Mouse (Mus musculus): ENCODE results near the gene Ubox5.
"Not testable (repeated sequence)": the region's sequence is repeated elsewhere in the genome, so short reads cannot be mapped to it uniquely, and the experiment has no call there.

Gene Ubox5

DNA sequence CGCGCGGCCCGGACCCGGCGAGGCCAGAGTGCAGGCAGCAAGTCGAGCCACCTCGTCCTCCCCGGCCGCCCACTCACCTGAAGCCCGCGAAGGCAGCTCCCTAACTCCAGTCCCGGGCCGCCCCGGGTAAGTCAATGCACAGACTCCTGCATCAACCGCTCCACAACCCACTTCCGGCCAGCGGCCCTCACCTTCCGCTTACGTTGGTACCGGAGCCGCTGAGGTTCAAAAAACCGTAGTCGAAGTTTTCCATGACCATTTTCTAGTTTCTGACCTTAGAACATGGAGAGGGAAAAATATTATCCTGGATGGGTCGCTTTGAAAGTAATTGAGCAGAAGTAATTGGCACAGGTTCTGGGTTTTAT, at the start of gene Ubox5, which contains the start of gene Fastkd5:
Ubox5 (minus strand) TSS at position 200 of the 365 bp plus-strand sequence.
Fastkd5 (minus strand) TSS at position 189 of the 365 bp plus-strand sequence.
- peak; percentile 88 for DNase-seq (ENCODE audit: low read depth)

DNA sequence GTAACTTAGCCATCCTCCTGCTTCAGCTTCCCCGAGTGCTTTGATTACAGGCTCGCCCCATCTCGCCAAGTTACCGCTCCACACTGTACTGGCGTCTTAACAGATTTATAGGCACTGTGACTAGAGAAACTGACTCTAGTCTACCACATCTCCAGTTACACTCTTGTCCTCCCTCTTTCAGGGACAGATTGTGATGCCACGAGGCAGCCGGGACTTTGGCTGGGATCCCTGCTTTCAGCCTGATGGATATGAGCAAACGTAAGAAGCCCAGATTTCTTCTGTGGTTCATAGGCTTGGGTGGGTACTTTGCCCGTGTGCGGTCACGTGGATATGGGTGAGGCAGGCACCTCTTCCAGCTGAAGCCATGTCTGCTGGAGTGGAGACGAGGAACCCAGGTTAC, 49.3 kb upstream of the Ubox5 start:
- no peak for DNase-seq (ENCODE audit: low read depth)

DNA sequence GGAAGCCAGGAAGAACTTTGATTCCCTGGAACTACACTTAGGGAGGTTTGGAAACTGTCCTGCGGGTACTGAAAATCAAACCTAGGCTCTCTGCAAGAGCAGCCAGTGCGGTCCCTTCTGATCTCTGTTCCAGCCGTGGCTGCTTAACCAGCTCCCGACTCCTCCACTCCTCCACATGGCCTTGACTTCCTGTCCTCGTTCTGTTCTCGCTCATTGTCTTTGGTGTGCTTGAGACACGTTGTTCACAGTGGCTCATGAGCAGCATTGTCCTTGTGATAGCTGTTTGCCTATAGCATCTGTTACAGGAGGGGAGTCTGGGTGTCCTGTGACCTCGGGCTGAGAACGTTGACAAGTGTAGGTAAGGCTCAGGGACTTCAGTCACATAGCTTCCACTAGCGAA, 47.4 kb upstream of the Ubox5 start:
- no peak for DNase-seq (ENCODE audit: low read depth)

DNA sequence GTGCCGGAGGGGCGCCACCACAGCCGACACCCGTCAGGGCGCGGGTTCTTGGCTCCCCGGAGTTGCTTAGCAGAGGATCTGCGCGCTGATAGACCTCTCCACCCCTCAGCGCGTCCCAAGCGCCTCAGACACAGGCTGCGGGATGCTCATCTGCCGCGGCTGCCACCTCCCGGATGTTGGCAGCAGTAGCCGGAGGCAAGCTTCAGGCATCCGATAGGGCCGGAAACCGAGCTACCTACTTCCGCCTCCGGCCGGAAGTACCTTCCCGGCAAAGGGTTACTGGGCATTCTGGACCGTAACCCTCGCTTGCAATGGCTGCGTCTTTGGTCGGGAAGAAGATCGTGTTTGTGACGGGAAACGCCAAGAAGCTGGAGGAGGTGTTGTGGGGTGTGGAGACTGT, 37.7 kb upstream of the Ubox5 start, which contains the start of gene Itpa:
Itpa (plus strand) TSS at position 52 of the 400 bp plus-strand sequence.
- peak; percentile 88 for DNase-seq (ENCODE audit: low read depth)

GRCm38 (mm10) chr2:130664102-130664701, 34.4 kb upstream of the Ubox5 start, which contains the start of gene Ddrgk1:
Gene Ddrgk1 (minus strand): TSS chr2:130664659.
- peak; percentile 95 for DNase-seq (ENCODE audit: low read depth)

- DNase-seq (ENCODE audit: low read depth), result no peak
These were observed 33.5 kb upstream of the Ubox5 start for GRCm38 (mm10) chr2:130663342-130663741.

- no peak for DNase-seq (ENCODE audit: low read depth)
These were observed 28.7 kb upstream of the Ubox5 start for GRCm38 (mm10) chr2:130658530-130658929.

GRCm38 (mm10) chr2:130657541-130657940, 27.7 kb upstream of the Ubox5 start:
- no peak for DNase-seq (ENCODE audit: low read depth)

DNA sequence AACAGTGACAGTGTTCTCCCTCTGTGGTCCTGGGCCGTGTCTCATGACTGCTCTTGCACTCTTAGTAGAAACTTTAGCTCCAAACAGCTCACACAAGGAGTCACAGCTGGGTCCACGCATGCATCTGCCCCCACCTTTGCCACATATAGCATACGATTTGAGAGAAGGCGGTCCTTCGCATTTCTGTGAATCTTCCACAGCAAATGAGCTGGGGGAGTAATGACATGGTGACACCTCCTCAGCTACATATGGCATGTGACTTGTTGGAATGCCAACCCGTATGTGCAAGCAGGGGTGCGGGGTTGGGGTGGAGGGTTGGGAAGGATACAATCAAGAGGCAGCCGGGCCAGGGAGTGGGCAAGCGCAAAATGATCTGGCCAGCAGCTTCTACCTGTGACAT, 26.7 kb upstream of the Ubox5 start:
- DNase-seq (ENCODE audit: low read depth), result no peak

DNA sequence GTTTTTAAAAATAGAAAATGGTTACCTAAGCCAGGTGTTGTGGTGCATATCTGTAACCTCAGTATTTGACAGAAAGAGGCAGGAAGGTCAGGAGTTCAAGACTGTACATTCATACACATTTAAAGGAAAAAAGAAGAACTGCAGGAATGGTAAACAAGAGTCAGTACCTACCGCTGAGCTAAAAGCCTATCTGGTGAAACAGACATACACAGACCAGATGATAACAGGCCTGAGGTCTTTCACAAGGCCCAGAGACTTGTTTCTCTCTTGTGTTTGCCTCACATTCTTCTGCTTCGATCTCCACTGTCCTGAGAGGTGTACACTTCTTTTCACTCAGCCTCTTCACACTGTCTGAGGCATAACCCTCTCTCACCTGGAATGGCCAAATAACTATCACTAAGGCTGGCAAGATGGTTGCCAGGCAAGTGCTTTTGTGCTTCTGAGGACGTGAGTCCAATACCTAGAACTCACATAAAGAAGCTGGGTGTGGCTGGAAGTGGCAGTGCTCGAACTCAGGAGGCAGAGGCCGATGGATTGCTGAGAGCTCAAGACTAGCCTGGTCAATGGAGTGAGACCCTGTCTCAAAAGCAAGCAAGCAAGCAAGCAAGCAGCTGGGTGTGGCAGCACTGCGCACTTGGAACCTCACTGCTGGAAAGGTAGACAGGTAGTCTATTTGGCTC, 26.0 kb upstream of the Ubox5 start:
- DNase-seq (ENCODE audit: low read depth), result no peak

- DNase-seq (ENCODE audit: low read depth), result no peak
These were observed 23.9 kb upstream of the Ubox5 start for GRCm38 (mm10) chr2:130653760-130654159.

- DNase-seq (ENCODE audit: low read depth), result no peak
These were observed 23.5 kb upstream of the Ubox5 start for GRCm38 (mm10) chr2:130653303-130653702.

- not testable (repeated sequence) for DNase-seq (ENCODE audit: low read depth)
These were observed 19.2 kb upstream of the Ubox5 start for GRCm38 (mm10) chr2:130649028-130649427.

- DNase-seq (ENCODE audit: low read depth), result no peak
These were observed 15.4 kb upstream of the Ubox5 start for GRCm38 (mm10) chr2:130645198-130645597.

DNA sequence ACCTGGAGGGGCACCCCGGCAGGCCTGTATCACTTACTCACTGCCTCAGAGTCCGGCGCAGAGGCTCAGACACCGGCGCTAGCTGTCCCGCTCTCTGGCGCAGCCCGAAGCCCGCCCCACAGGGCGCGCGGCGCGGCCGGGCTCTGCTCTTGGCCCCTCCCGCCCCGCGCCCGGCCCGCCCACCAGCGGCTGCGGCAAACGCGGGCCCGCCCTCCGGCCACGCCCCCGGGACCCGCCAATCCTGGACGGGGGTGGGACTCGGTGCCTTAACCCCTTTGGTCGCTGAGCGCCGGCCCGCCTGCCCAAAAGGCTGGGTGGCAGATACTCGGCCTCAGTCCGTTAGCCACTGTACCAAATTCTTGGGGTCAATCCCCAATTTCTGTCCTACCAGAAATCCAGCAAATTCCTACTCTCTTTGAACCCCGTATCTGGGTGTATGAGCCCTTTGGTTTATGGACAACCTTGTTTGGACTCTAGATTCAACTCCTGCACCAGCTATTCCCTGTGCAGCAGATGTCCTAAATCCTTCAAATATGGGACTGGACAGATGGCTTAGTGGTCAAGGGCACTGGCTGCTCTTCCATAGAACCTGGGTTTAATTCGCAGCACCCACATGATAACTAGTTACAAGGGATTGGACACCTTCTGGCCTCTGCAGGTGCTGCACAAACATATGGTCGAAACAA, 13.0 kb upstream of the Ubox5 start, which contains the start of gene Lzts3:
Lzts3 (minus strand) TSS at position 120 of the 686 bp plus-strand sequence.
- peak; percentile 85 for DNase-seq (ENCODE audit: low read depth)

DNA sequence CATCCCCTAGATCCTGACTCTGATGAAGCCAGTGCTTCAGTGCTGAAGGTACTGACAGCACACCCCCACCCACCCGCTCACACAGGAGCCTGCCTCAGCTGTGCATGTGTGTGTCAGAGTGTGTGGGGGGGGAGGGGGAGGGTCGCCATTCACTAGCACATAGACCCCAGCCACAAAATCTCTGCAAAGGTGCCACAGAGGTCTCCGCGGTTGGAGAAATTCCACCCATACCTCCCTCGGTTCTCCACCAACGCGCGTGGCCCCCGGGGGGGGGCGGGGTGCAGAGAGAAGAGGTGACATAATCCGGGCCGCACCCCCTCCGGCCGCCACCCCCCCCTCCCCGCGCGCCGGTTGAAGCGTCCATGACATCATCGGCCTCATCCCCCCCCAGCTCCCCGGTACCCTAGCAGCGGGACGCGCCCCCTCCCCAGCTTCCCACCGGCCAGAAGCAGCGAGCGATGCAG, 12.4 kb upstream of the Ubox5 start:
- DNase-seq (ENCODE audit: low read depth), result peak; percentile 63

- no peak for DNase-seq (ENCODE audit: low read depth)
These were observed 11.7 kb upstream of the Ubox5 start for GRCm38 (mm10) chr2:130641351-130642025.

GRCm38 (mm10) chr2:130639276-130639675, 9.4 kb upstream of the Ubox5 start:
- no peak for DNase-seq (ENCODE audit: low read depth)

DNA sequence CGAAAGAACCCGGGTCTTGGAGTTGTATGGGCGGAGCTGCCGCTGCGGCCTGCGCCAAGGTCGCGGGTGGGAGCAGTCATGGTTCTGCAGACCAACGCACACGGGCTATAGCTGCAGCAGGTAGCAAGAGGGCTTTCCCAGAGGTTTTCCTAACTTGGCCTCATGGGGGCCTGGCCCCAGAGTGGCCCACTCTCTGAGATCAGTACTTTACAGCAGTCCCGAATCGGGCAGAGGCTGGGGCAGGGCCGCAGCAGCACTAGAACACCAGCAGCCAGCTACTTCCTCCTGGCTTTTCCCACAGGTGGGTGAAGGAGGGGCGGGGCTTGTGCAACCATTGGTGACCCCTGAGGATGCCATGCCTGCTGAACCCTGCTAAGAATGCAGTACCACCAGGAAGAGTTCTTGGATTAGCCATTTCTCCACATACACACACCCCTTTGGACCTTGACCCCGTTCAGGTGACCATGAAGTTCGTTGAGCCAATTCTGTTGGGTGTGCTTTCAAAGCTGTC, 8.3 kb upstream of the Ubox5 start:
- no peak for DNase-seq (ENCODE audit: low read depth)

DNA sequence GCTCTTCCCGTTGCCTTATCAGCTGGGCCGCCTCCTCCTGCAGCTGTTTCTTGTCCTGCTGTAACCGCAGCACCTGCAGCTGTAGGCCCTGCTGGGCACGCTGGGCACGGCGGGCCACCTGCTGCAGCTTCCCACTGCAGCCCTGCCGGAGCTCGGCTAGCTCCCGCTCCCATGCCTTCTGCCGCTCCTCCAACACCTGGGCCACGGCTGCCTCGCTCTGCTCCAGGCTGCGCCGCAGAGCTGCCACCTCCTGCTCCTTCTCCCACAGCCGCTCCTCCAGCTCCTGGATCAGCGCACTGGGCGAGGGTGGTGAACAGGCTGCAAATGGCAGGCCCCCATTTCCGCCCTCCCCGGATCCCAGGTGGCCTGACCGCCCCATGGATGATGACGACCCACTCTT, 6.0 kb upstream of the Ubox5 start:
- DNase-seq (ENCODE audit: low read depth), result peak; percentile 48

GRCm38 (mm10) chr2:130634739-130635411, 5.0 kb upstream of the Ubox5 start:
- peak; percentile 51 for DNase-seq (ENCODE audit: low read depth)
